Mouse (Mus musculus) lung, postnatal 0 days (tissue): ENCODE data around the gene Slc12a8.

Experiments
- CTCF ChIP-seq: IDR thresholded peaks from 2 replicates; pipeline ENCODE4 v1.5.1; 2016; ENCODE audit warnings: antibody characterized with exemption, mild to moderate bottlenecking
- EP300 ChIP-seq: IDR thresholded peaks from 2 replicates; pipeline ENCODE4 v1.6.1; 2016; ENCODE audit warnings: antibody characterized with exemption, mild to moderate bottlenecking, control low read depth

- TF ChIP-seq CTCF (no peak), EP300 (no peak)
Observed at GRCm38 (mm10) chr16:33706111-33706890, 189.2 kb downstream of the Slc12a8 start.
